Mouse (Mus musculus) cortical plate, adult 2 months (tissue): ENCODE measurements around the gene Tdgf1.

Experiments used
- CTCF ChIP-seq: fragments of 200-500 bp; IDR thresholded peaks from 2 replicates; pipeline ENCODE4 v1.5.1; 2011; ENCODE audit warnings: mild to moderate bottlenecking, control low read depth, low read length; ENCODE audit not compliant: insufficient read depth; ENCODE audit errors: extremely low read depth
- POLR2A ChIP-seq: fragments of 200-500 bp; IDR thresholded peaks from 2 replicates; pipeline ENCODE4 v1.6.1; 2011; ENCODE audit warnings: mild to moderate bottlenecking, low read length, control low read depth; ENCODE audit not compliant: insufficient read depth; ENCODE audit errors: extremely low read depth

GRCm38 (mm10) chr9:110990204-110990603 is 44.2 kb upstream of the Tdgf1 start, which contains the start of gene Rtp3:
- TF ChIP-seq CTCF: no peak
- TF ChIP-seq POLR2A: no peak
